ENCODE assay signal across 18 mouse cellular contexts in genomic region chr16:42792571-42792970, GRCm38 (mm10).
A peak's percentile ranks its signal among the peaks of the same experiment; 100 is the strongest.
DNase-seq lines count a peak whose midpoint lies in the region; ATAC-seq lines count a peak whose summit lies in the region.
"Had no signal": no experiment of that assay in that cellular context is flagged by ENCODE, and none has a peak within 500 bp of the region (broad histone marks: within the 10 kb centered on the region; RNA-seq: fewer than 3 reads in every experiment).

No protein-coding gene starts in this region.

- no peak for DNase-seq in frontal cortex, postnatal 10 days (ENCODE audit: low spot score in 2 of 2)
- DNase-seq in brain, adult 2 months (ENCODE audit: low read depth, low spot score): peak; percentile 93
- DNase-seq in cerebellum, adult 11-12 months: peak; percentile 84
- peak; percentile 77 for DNase-seq in cerebellum, postnatal 10 days
- no peak for DNase-seq in embryo, embryonic 10.5 days (ENCODE audit: low spot score)
- DNase-seq in spleen, postnatal 14 days (ENCODE audit: low spot score in 2 of 2): no peak
- DNase-seq: adrenal gland, postnatal 14 days; heart, postnatal 4 days; kidney, adult 8-10 months; kidney, postnatal 25 days; lung, adult 2 months; lung, postnatal 14 days; thymus, postnatal 14 days had no signal

- ATAC-seq in frontal cortex, adult (ENCODE audit: low TSS enrichment): peak; percentile 57; the same call in 1 of the 2 replicates
- ATAC-seq: CD4-positive, CD25-positive, alpha-beta regulatory T cell, adult 4 months; intestine, embryonic 15.5 days; liver, embryonic 12.5 days; midbrain, embryonic 13.5 days had no signal

Comparison
In these comparisons a context has a peak if more than half of its experiments do, and no peak if none do; other contexts are left out.
1. DNase-seq: peak in brain, adult 2 months (single experiment), cerebellum, adult 11-12 months (single experiment) and cerebellum, postnatal 10 days (2 of 2); none in frontal cortex, postnatal 10 days (0 of 2), embryo, embryonic 10.5 days (single experiment) and spleen, postnatal 14 days (0 of 2).